Mouse (Mus musculus) MEL (cell line): Measurements from ENCODE around the gene S100a4. TPM values are rescaled to one million over a fixed set of nuclear protein-coding genes. Genes with fewer than 3 reads are reported as not detected.

Experiments
- DNase-seq: peaks from one replicate; pipeline ENCODE4 v3.0.0; 2011; ENCODE audit warnings: low read depth, low spot score
- H3K27ac ChIP-seq: 2 replicates; pipeline ENCODE4 v1.5.1; 2012; ENCODE audit warnings: low read depth, mild to moderate bottlenecking, control low read depth, low read length, moderate library complexity; ENCODE audit not compliant: control insufficient read depth
- H3K27me3 ChIP-seq, 2 experiments: fragments of 150-350 bp in 1 of 2; sonication (generic) in 1 of 2; 2 replicates each; pipeline ENCODE4 v1.6.1; 2012; ENCODE audit warnings: low read length in 2 of 2, mild to moderate bottlenecking in 2 of 2, improper control_type of control experiment in 1 of 2, moderate library complexity in 1 of 2; ENCODE audit not compliant: insufficient read depth in 2 of 2, control insufficient read depth in 1 of 2
- H3K36me3 ChIP-seq, 2 experiments: 2 replicates each; pipeline ENCODE4 v1.6.1; 2012 to 2014; ENCODE audit warnings: low read length in 2 of 2, improper control_type of control experiment in 1 of 2, inconsistent platforms in 1 of 2, mild to moderate bottlenecking in 1 of 2; ENCODE audit not compliant: insufficient read depth in 2 of 2, control insufficient read depth in 1 of 2
- H3K4me1 ChIP-seq, 2 experiments: fragments of 150-350 bp in 1 of 2; sonication (generic) in 1 of 2; 2 replicates each; pipeline ENCODE4 v1.6.1; 2012; ENCODE audit warnings: low read length in 2 of 2, improper control_type of control experiment in 1 of 2, mild to moderate bottlenecking in 1 of 2; ENCODE audit not compliant: insufficient read depth in 2 of 2, control insufficient read depth in 1 of 2
- H3K4me3 ChIP-seq, 2 experiments: fragments of 150-350 bp in 1 of 2; sonication (generic) in 1 of 2; 2 replicates each; pipeline ENCODE4 v1.5.1; 2012; ENCODE audit warnings: low read depth in 2 of 2, low read length in 2 of 2, mild to moderate bottlenecking in 2 of 2, moderate library complexity in 2 of 2, control low read depth in 1 of 2, improper control_type of control experiment in 1 of 2; ENCODE audit not compliant: control insufficient read depth in 1 of 2, insufficient read depth in 1 of 2
- H3K79me2 ChIP-seq: 2 replicates; pipeline ENCODE4 v1.6.1; 2012; ENCODE audit warnings: mild to moderate bottlenecking, low read length, moderate library complexity; ENCODE audit not compliant: control insufficient read depth, poor library complexity, insufficient read depth
- H3K9ac ChIP-seq: 2 replicates; pipeline ENCODE4 v1.6.1; 2012; ENCODE audit warnings: low read depth, mild to moderate bottlenecking, control low read depth, low read length, moderate library complexity; ENCODE audit not compliant: control insufficient read depth, poor library complexity, severe bottlenecking
- H3K9me3 ChIP-seq: fragments of 150-350 bp; sonication (generic); replicated peaks from 2 replicates; pipeline ENCODE4 v1.6.1; 2012; ENCODE audit warnings: mild to moderate bottlenecking, low read length, improper control_type of control experiment, moderate library complexity; ENCODE audit not compliant: insufficient read depth
- CHD2 ChIP-seq: IDR thresholded peaks from 2 replicates; pipeline ENCODE4 v1.6.1; 2011; ENCODE audit warnings: low read length, improper control_type of control experiment
- CTCF ChIP-seq, 3 experiments: IDR thresholded peaks in 2 of 3; conservative IDR thresholded peaks in 1 of 3; 2 replicates each; pipeline ENCODE4 v1.5.1; 2011 to 2012; ENCODE audit warnings: low read length in 3 of 3, low read depth in 2 of 3, mild to moderate bottlenecking in 2 of 3, improper control_type of control experiment in 1 of 3, inconsistent platforms in 1 of 3, mixed read lengths in 1 of 3, moderate library complexity in 1 of 3; ENCODE audit not compliant: control insufficient read depth in 1 of 3, insufficient read depth in 1 of 3, poor library complexity in 1 of 3, severe bottlenecking in 1 of 3
- ELF1 ChIP-seq: IDR thresholded peaks from 2 replicates; pipeline ENCODE4 v1.6.1; 2014; ENCODE audit warnings: low read depth, mild to moderate bottlenecking, inconsistent platforms, low read length, improper control_type of control experiment, moderate library complexity
- EP300 ChIP-seq, 2 experiments: IDR thresholded peaks; 2 replicates each; pipeline ENCODE4 v1.6.1; 2011; ENCODE audit warnings: improper control_type of control experiment in 2 of 2, low read length in 2 of 2, low read depth in 1 of 2, mild to moderate bottlenecking in 1 of 2
- ETS1 ChIP-seq: IDR thresholded peaks from 2 replicates; pipeline ENCODE4 v1.6.1; 2012; ENCODE audit warnings: low read depth, mild to moderate bottlenecking, inconsistent platforms, low read length, improper control_type of control experiment, moderate library complexity
- GABPA ChIP-seq: IDR thresholded peaks from 2 replicates; pipeline ENCODE4 v1.6.1; 2012; ENCODE audit warnings: low read depth, mild to moderate bottlenecking, inconsistent platforms, low read length, improper control_type of control experiment, moderate library complexity
- GATA1 ChIP-seq: IDR thresholded peaks from 2 replicates; pipeline ENCODE4 v1.6.1; 2011; ENCODE audit warnings: low read depth, low read length, improper control_type of control experiment
- HCFC1 ChIP-seq: IDR thresholded peaks from 2 replicates; pipeline ENCODE4 v1.6.1; 2012; ENCODE audit warnings: low read depth, mild to moderate bottlenecking, inconsistent platforms, low read length, improper control_type of control experiment, moderate library complexity
- JUND ChIP-seq: IDR thresholded peaks from 2 replicates; pipeline ENCODE4 v1.6.1; 2011; ENCODE audit warnings: low read depth, mild to moderate bottlenecking, improper control_type of control experiment, low read length
- KAT2A ChIP-seq: conservative IDR thresholded peaks from 2 replicates; pipeline ENCODE4 v1.6.1; 2012; ENCODE audit warnings: low read depth, low read length, improper control_type of control experiment, inconsistent platforms
- MXI1 ChIP-seq: IDR thresholded peaks from 2 replicates; pipeline ENCODE4 v1.6.1; 2011; ENCODE audit warnings: mild to moderate bottlenecking, low read depth, low read length, improper control_type of control experiment
- MYB ChIP-seq: IDR thresholded peaks from 2 replicates; pipeline ENCODE4 v1.6.1; 2011; ENCODE audit warnings: mild to moderate bottlenecking, low read depth, low read length, improper control_type of control experiment
- MYC ChIP-seq: IDR thresholded peaks from 2 replicates; pipeline ENCODE4 v1.6.1; 2011; ENCODE audit warnings: low read depth, mild to moderate bottlenecking, low read length, improper control_type of control experiment, moderate library complexity
- NRF1 ChIP-seq: IDR thresholded peaks from 2 replicates; pipeline ENCODE4 v1.6.1; 2014; ENCODE audit warnings: low read depth, mild to moderate bottlenecking, inconsistent platforms, low read length, improper control_type of control experiment, moderate library complexity; ENCODE audit not compliant: poor library complexity, insufficient read depth, severe bottlenecking
- POLR2AphosphoS2 ChIP-seq: IDR thresholded peaks from 2 replicates; pipeline ENCODE4 v1.6.1; 2011; ENCODE audit warnings: low read length, improper control_type of control experiment
- RAD21 ChIP-seq: IDR thresholded peaks from 2 replicates; pipeline ENCODE4 v1.6.1; 2011; ENCODE audit warnings: mild to moderate bottlenecking, low read depth, low read length, improper control_type of control experiment
- SMC3 ChIP-seq: IDR thresholded peaks from 2 replicates; pipeline ENCODE4 v1.6.1; 2011; ENCODE audit warnings: low read depth, low read length, improper control_type of control experiment
- TAL1 ChIP-seq: IDR thresholded peaks from 2 replicates; pipeline ENCODE4 v1.6.1; 2012; ENCODE audit warnings: mild to moderate bottlenecking, inconsistent platforms, low read length, moderate library complexity, mixed read lengths
- TBP ChIP-seq: IDR thresholded peaks from 2 replicates; pipeline ENCODE4 v1.8.0; 2011; ENCODE audit warnings: low read depth, low read length, improper control_type of control experiment
- TCF12 ChIP-seq: IDR thresholded peaks from 2 replicates; pipeline ENCODE4 v1.6.1; 2014; ENCODE audit warnings: low read depth, mild to moderate bottlenecking, inconsistent platforms, low read length, improper control_type of control experiment, moderate library complexity
- UBTF ChIP-seq: IDR thresholded peaks from 2 replicates; pipeline ENCODE4 v1.6.1; 2012; ENCODE audit warnings: low read depth, mild to moderate bottlenecking, inconsistent platforms, low read length, improper control_type of control experiment, moderate library complexity, borderline replicate concordance; ENCODE audit not compliant: insufficient read depth
- USF1 ChIP-seq: IDR thresholded peaks from 2 replicates; pipeline ENCODE4 v1.6.1; 2014; ENCODE audit warnings: low read depth, mild to moderate bottlenecking, inconsistent platforms, low read length, improper control_type of control experiment, moderate library complexity
- ZC3H11A ChIP-seq: IDR thresholded peaks from 2 replicates; pipeline ENCODE4 v1.6.1; 2012; ENCODE audit warnings: low read depth, mild to moderate bottlenecking, inconsistent platforms, low read length, improper control_type of control experiment
- ZKSCAN1 ChIP-seq: IDR thresholded peaks from 2 replicates; pipeline ENCODE4 v1.6.1; 2012; ENCODE audit warnings: low read depth, mild to moderate bottlenecking, inconsistent platforms, low read length, improper control_type of control experiment, moderate library complexity
- polyA plus RNA-seq, 2 experiments: library from polyadenylated mRNA; stranded (reverse) in 1 of 2; unstranded in 1 of 2; fragments of >175 nt in 1 of 2; fragments of >200 nt in 1 of 2; gene quantifications; 2 replicates each; pipeline versions ENCODE4 v1.2.1 to v1.2.4; 2012; ENCODE audit warnings: low replicate concordance in 2 of 2, low read depth in 1 of 2; ENCODE audit not compliant: insufficient read length in 2 of 2, insufficient read depth in 1 of 2, missing spikeins in 1 of 2
- total RNA-seq: library from RNA; depleted of rRNA; stranded (reverse); fragments of 300-350 nt; gene quantifications from 2 replicates; pipeline ENCODE4 v1.2.3, GENCODE M21; 2012

S100a4 gene
- total and polyA plus RNA-seq, 3 experiments, result 0.73 to 2.3 TPM; not detected in 1

GRCm38 (mm10) chr3:90617586-90617985 is 14.0 kb downstream of the S100a4 start (continued):
- TF ChIP-seq ETS1, result no peak
- no peak for TF ChIP-seq KAT2A
- TF ChIP-seq JUND, result no peak
- peak; percentile 78 for TF ChIP-seq MXI1
- TF ChIP-seq ZKSCAN1, result no peak
- TF ChIP-seq RAD21, result peak; percentile 61
- no peak for TF ChIP-seq TBP
- TF ChIP-seq UBTF, result no peak
- no peak for TF ChIP-seq NRF1
- peak; percentile 61 for TF ChIP-seq USF1
- 0 out of 2 replicates have a peak, but pooled peaks have one; percentile 24 for TF ChIP-seq HCFC1
- TF ChIP-seq POLR2AphosphoS2, result no peak
- TF ChIP-seq TAL1, result no peak
- TF ChIP-seq GABPA, result no peak
- no peak for TF ChIP-seq MYB
- TF ChIP-seq MYC, result peak; percentile 93
- no peak for TF ChIP-seq ELF1
- peak; percentile 41 for TF ChIP-seq ZC3H11A
- no peak for TF ChIP-seq GATA1
- peak; percentile 50 for TF ChIP-seq SMC3

- peaks cover 5 to 15% of the 10 kb centered on the region in 2 experiments for H3K27me3 ChIP-seq
- no peak overlapping the region for H3K27ac ChIP-seq
- no peak overlapping the region for H3K4me3 ChIP-seq
- H3K9me3 ChIP-seq, result no peaks in the 10 kb centered on the region
- DNase-seq, result no peak
- no peaks in the 10 kb centered on the region for H3K36me3 ChIP-seq
- no peaks in the 10 kb centered on the region for H3K4me1 ChIP-seq
- H3K79me2 ChIP-seq, result no peaks in the 10 kb centered on the region
- no peak for TF ChIP-seq TCF12
- TF ChIP-seq ETS1, result no peak
- no peak for TF ChIP-seq ELF1
- TF ChIP-seq CTCF (IDR thresholded peaks at IDR 0.05 in 2 of 3, conservative IDR thresholded peaks at IDR 0.05 in 1 of 3; ENCODE audit: control insufficient read depth in 1 of 3, insufficient read depth in 1 of 3, low read depth in 2 of 3, low read length in 3 of 3, poor library complexity in 1 of 3, severe bottlenecking in 1 of 3), result no peak
- no peak for TF ChIP-seq EP300 (IDR thresholded peaks at IDR 0.05; ENCODE audit: low read depth in 1 of 2, low read length in 2 of 2)
- no peak for TF ChIP-seq CHD2
- TF ChIP-seq RAD21, result no peak
- TF ChIP-seq POLR2AphosphoS2, result no peak
- TF ChIP-seq HCFC1, result no peak
- TF ChIP-seq ZKSCAN1, result no peak
- TF ChIP-seq MYB, result no peak
- no peak overlapping the region for H3K9ac ChIP-seq
Observed at GRCm38 (mm10) chr3:90621552-90621951, 18.0 kb downstream of the S100a4 start.
